Mouse (Mus musculus) heart, adult 2 months (tissue): ENCODE measurements around the gene Gls. TPM values are rescaled to one million over a fixed set of nuclear protein-coding genes. Genes with fewer than 3 reads are reported as not detected.

Experiments used
- DNase-seq, 2 experiments: peaks; one replicate each; pipeline ENCODE4 v3.0.0; 2021
- H3K27ac ChIP-seq: fragments of 200-600 bp; 2 replicates; pipeline ENCODE4 v1.8.1; 2022
- H3K27me3 ChIP-seq: fragments of 200-500 bp; 2 replicates; pipeline ENCODE4 v1.6.1; 2012; ENCODE audit warnings: mild to moderate bottlenecking, low read length, inconsistent platforms, mixed read lengths; ENCODE audit not compliant: control insufficient read depth, insufficient read depth
- H3K36me3 ChIP-seq: fragments of 200-500 bp; 2 replicates; pipeline ENCODE4 v1.6.1; 2012; ENCODE audit warnings: low read length, inconsistent platforms; ENCODE audit not compliant: control insufficient read depth, insufficient read depth
- H3K4me1 ChIP-seq: fragments of 200-500 bp; 2 replicates; pipeline ENCODE4 v1.6.1; 2011; ENCODE audit warnings: low read length; ENCODE audit not compliant: control insufficient read depth, insufficient read depth
- H3K4me3 ChIP-seq: fragments of 200-600 bp; 2 replicates; pipeline ENCODE4 v1.8.1; 2022
- H3K79me2 ChIP-seq: fragments of 200-500 bp; replicated peaks from 2 replicates; pipeline ENCODE4 v1.6.1; 2012; ENCODE audit warnings: mild to moderate bottlenecking, inconsistent platforms, low read length, moderate library complexity, mixed read lengths; ENCODE audit not compliant: control insufficient read depth, insufficient read depth
- H3K9ac ChIP-seq: fragments of 200-500 bp; 2 replicates; pipeline ENCODE4 v1.6.1; 2012; ENCODE audit warnings: low read depth, mild to moderate bottlenecking, control low read depth, inconsistent platforms, low read length, mixed read lengths
- CTCF ChIP-seq: fragments of 200-600 bp; IDR thresholded peaks from 2 replicates; pipeline ENCODE4 v1.8.1; 2022; ENCODE audit warnings: antibody characterized with exemption, mild to moderate bottlenecking, moderate library complexity
- EP300 ChIP-seq: fragments of 200-500 bp; IDR thresholded peaks from 2 replicates; pipeline ENCODE4 v1.6.1; 2011; ENCODE audit warnings: low read depth, low read length, control low read depth; ENCODE audit not compliant: insufficient read depth
- POLR2A ChIP-seq: fragments of 200-500 bp; IDR thresholded peaks from 2 replicates; pipeline ENCODE4 v1.6.1; 2011; ENCODE audit warnings: mild to moderate bottlenecking, low read depth, low read length, control low read depth; ENCODE audit not compliant: insufficient read depth
- WGBS: fragments of 180-500 bp; shearing (Covaris S2); methylation state at CpG from one replicate; pipeline ENCODE4 v1.1.7; 2018; 5-methylcytosine and 5-hydroxymethylcytosine counted together
- intact Hi-C: fragments of 180-260 bp; cut with DNase I; formaldehyde crosslinking; loops from one replicate; pipeline ENCODE4 v1.15.1; 2025
- polyA plus RNA-seq: library from polyadenylated mRNA; depleted of rRNA; stranded (reverse); fragments of >200 nt; gene quantifications from 2 replicates; pipeline ENCODE4 v1.2.3, GENCODE M21; 2012
- total RNA-seq, 2 experiments: library from RNA; stranded (reverse); gene quantifications; 2 replicates each; pipeline ENCODE4 v1.2.3; 2021

Gls gene
- total and polyA plus RNA-seq, 3 experiments = 15.7 to 90.0 (median 79.5) TPM

- no peak for TF ChIP-seq CTCF
- no peak for DNase-seq
- Histone ChIP-seq H3K79me2 (no peaks in the 10 kb centered on the region), H3K27ac (no peak overlapping the region), H3K4me1 (no peaks in the 10 kb centered on the region), H3K27me3 (no peaks in the 10 kb centered on the region), H3K9ac (no peak overlapping the region), H3K4me3 (no peak overlapping the region), H3K36me3 (no peaks in the 10 kb centered on the region; the same call in 1 of the 2 replicates)
- intact Hi-C loops = loop anchor here (10.0 kb wide), 1 partner anchor 494 kb away; the partner anchor contains the start of gene Nemp2
- WGBS = 73% methylated on average over 9 of the region's 9 CpGs
These were observed 92.5 kb downstream of the Gls start for GRCm38 (mm10) chr1:52140534-52140933.

GRCm38 (mm10) chr1:52137292-52137691 lies 95.7 kb downstream of the Gls start:
- intact Hi-C loops = no loop called here
- no peak for DNase-seq
- Histone ChIP-seq H3K4me3 (no peak overlapping the region), H3K36me3 (no peaks in the 10 kb centered on the region; the same call in 1 of the 2 replicates), H3K27me3 (no peaks in the 10 kb centered on the region), H3K79me2 (no peaks in the 10 kb centered on the region), H3K4me1 (no peaks in the 10 kb centered on the region), H3K27ac (no peak overlapping the region), H3K9ac (no peak overlapping the region)
- 87% methylated on average over 16 of the region's 16 CpGs for WGBS
- TF ChIP-seq EP300 (no peak), CTCF (no peak), POLR2A (no peak)

GRCm38 (mm10) chr1:52133254-52133653 lies 99.8 kb downstream of the Gls start:
- no peak for TF ChIP-seq POLR2A
- TF ChIP-seq CTCF = no peak
- no peak for TF ChIP-seq EP300
- intact Hi-C loops = no loop called here
- H3K27me3 ChIP-seq = no peaks in the 10 kb centered on the region
- no peak overlapping the region for H3K27ac ChIP-seq
- WGBS = 93% methylated on average over 8 of the region's 8 CpGs
- no peak overlapping the region for H3K9ac ChIP-seq
- no peak overlapping the region for H3K4me3 ChIP-seq
- H3K36me3 ChIP-seq = no peaks in the 10 kb centered on the region; the same call in 1 of the 2 replicates
- no peaks in the 10 kb centered on the region for H3K4me1 ChIP-seq
- DNase-seq = no peak
- H3K79me2 ChIP-seq = no peaks in the 10 kb centered on the region

GRCm38 (mm10) chr1:52131787-52132377 lies 101.2 kb downstream of the Gls start:
- H3K79me2 ChIP-seq = no peaks in the 10 kb centered on the region
- intact Hi-C loops = no loop called here
- no peak for DNase-seq
- no peaks in the 10 kb centered on the region for H3K36me3 ChIP-seq
- no peak overlapping the region for H3K4me3 ChIP-seq
- TF ChIP-seq CTCF (no peak), EP300 (no peak), POLR2A (no peak)
- H3K27me3 ChIP-seq = no peaks in the 10 kb centered on the region
- WGBS = 86% methylated on average over 11 of the region's 11 CpGs
- no peak overlapping the region for H3K27ac ChIP-seq
- no peak overlapping the region for H3K9ac ChIP-seq
- no peaks in the 10 kb centered on the region for H3K4me1 ChIP-seq

- intact Hi-C loops = no loop called here
- peaks cover 2% of the 10 kb centered on the region; the same call in 1 of the 2 replicates for H3K36me3 ChIP-seq
- no peaks in the 10 kb centered on the region for H3K4me1 ChIP-seq
- H3K4me3 ChIP-seq = no peak overlapping the region
- WGBS = 65% methylated on average over 6 of the region's 6 CpGs
- DNase-seq = no peak
- no peak overlapping the region for H3K9ac ChIP-seq
- no peaks in the 10 kb centered on the region for H3K79me2 ChIP-seq
- H3K27ac ChIP-seq = no peak overlapping the region
- no peaks in the 10 kb centered on the region for H3K27me3 ChIP-seq
- TF ChIP-seq EP300 = no peak
- no peak for TF ChIP-seq CTCF
- TF ChIP-seq POLR2A = no peak
These were observed 103.2 kb downstream of the Gls start for GRCm38 (mm10) chr1:52129794-52130193.

GRCm38 (mm10) chr1:52127350-52127749 lies 105.7 kb downstream of the Gls start:
- Histone ChIP-seq H3K36me3 (peaks cover 7% of the 10 kb centered on the region), H3K79me2 (no peaks in the 10 kb centered on the region), H3K4me1 (no peaks in the 10 kb centered on the region), H3K27me3 (no peaks in the 10 kb centered on the region), H3K9ac (no peak overlapping the region), H3K27ac (no peak overlapping the region), H3K4me3 (no peak overlapping the region)
- no peak for DNase-seq
- intact Hi-C loops = no loop called here
- TF ChIP-seq EP300 (no peak), POLR2A (no peak), CTCF (no peak)
- 94% methylated on average over 6 of the region's 6 CpGs for WGBS
